Mouse (Mus musculus): ENCODE data around the gene Kbtbd4. TPM values are rescaled to one million over a fixed set of nuclear protein-coding genes. Genes with fewer than 3 reads are reported as not detected.

Kbtbd4 gene
- total RNA-seq, 1 experiment from 2014 or later, result 36.0 TPM

GRCm38 (mm10) chr2:90904856-90905224, 300 bp downstream of the Kbtbd4 start:
- peak; percentile 15 for DNase-seq

DNA sequence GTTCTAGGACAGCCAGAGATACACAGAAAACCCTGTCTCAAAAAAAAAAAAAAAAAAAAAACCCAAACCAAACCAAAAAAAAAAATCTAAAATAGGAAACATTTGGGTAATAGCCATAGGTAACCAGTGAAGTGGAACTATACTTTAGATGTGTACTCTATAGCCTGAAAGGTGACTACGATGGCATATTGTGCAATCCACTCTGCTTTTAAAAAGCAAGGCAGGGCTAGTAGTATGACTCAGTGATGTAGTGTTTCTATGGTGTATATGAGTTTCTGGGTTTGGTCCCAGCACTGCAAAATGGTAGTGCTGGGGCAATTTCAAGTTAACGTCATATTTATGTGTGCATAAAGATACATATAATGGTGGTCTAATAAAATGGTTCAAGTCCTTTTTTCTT, 2.2 kb downstream of the Kbtbd4 start:
- no peak for DNase-seq

DNA sequence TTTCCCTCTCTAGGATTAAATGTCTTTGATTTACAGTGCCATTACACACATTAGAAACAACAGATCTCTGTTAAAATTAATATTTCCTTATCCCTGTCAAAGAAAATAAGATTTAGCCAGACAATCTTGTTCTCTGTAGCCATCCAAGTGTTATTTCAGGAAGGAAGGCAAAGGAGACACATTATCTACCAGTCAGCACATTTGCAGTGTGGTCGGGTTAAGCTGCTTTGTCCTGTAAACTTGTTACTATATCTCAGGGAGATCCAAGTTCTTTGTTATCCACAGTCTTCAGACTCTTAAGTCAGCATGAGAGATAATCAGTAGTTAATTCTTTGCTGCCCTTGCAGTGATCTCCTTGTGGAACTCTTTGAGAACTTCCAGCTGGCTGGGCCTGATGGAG, 6.3 kb downstream of the Kbtbd4 start:
- no peak for DNase-seq

- DNase-seq, result no peak
These were observed 7.1 kb downstream of the Kbtbd4 start for GRCm38 (mm10) chr2:90911668-90912067.

DNA sequence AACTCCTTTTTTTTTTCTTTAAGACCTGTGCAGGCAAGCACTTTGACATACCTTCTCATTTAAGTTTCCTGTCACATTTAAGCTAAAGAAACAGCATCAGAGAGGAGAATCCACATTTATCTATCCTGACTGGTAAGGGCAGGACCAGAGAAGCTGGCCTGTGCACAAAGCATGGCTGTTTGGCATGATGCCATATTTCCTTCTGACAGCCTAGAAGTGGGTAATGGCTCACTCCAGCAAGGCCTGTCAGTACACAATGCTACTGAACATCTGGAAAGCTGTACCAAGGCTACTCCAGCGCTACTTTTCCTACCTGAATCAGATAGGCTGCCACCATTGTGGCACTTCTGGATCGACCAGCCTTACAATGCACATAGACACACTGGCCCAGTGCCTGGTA, 9.1 kb downstream of the Kbtbd4 start:
- DNase-seq, result no peak

DNA sequence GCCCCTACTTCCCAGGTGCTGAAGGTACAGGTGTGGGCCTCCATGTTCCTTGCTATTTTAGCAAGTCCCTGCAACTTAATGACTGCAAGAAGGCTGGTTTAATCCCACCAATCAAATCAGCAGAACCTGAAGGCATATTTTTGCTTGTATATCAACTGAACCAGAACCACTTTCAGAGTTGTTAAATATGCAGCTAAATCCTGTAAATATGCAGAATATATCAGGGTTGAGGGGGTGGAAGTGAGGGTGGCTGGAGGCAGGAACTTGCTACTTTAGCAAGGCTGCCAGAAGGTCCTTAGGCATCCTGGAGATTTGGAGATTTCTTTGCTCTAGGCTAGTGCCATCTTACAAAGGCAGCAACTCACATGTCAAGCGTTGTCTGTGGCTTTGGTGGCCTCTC, 11.0 kb downstream of the Kbtbd4 start:
- no peak for DNase-seq

- no peak for DNase-seq
These were observed 12.2 kb downstream of the Kbtbd4 start for GRCm38 (mm10) chr2:90916560-90917232.

DNA sequence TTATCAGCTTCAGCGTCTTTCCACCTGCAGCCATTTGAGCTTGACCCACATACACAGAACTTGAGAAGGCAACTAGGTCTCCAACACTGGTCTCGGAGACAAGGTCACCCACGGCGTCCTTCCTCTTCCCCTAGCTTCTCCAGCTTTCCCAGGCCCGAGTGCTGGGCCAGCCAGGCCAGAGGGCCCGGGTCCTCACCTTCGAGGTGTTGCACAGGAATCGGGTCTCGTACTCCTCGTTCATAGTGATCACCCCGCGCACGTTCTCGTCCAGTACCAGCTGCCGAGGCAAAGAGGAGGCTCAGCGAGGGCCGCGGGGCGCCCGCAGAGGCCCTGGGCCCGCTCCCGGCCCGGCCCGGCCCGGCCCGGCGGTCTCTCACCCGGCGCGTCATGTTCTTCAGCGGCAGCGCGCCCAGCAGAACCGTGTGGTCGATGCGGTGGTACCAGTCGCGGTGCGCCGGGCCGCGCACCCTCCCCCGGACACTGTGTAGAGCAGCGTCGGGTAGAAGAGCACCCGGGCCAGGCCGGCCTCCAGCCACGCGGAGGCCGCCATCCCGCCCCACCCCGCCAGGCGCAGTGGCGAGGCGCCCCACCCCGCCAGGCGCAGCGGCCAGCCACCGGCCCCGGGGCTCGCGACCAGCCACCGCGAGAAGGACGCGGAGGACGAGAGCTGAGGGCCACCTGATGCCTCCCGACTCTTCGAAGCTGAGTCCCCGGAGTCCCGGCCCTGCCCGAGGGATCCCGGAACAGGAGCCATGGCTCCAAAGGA, 12.9 kb downstream of the Kbtbd4 start:
- peak; percentile 72 for DNase-seq

DNA sequence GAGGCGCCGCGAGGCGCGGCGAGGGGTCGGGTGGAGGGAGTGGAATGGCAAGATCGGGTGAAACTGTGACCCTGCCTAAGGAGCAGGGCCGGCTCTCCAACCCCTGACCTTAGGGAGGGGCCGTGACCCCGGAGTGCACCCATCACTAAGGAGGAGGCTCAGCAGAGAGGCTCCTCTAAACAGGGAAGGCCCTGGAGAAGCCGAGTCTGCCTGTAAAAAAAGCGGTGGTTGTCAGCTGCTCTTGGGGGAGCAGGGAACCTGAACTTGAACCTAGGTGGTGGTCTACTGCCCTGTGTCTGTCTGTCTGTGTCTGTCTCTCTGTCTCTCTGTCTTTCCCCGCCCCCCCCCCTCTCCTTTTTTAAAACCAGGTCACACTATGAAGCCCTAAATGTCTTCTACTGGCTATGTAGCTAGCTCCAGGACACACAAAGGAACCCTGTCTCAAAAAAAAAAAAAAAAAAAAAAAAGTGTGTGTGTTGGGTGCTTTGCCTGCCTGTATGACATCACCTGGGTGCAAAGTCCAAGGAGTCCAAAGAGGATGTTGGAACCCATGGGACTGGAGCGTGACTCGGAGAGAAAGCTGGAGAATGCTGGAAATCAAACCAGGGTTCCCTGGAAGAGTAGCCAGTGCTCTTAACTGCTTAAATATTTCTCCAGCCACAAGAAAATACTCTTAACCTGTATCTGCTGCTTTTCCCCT, 13.6 kb downstream of the Kbtbd4 start:
- DNase-seq, result no peak

DNA sequence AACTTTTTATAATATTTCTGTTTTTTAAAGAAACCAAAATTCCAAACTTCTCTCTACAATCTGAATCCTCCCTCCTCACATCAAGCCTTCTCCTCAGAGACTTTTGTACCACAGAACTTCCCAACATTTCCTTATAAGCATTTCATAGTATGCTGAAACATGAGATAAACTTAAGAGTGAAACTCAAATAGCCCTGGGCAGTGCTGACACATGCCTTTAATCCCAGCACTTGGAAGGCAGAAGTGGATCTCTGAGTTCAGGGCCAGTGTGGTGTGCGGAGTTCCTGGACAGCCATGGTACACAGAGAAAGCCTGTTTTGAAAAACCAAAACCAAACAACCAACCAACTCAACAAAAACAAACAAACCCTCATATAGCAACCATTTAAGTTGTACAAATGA, 16.6 kb downstream of the Kbtbd4 start:
- no peak for DNase-seq

GRCm38 (mm10) chr2:90922636-90923035, 18.1 kb downstream of the Kbtbd4 start:
- DNase-seq, result no peak

DNA sequence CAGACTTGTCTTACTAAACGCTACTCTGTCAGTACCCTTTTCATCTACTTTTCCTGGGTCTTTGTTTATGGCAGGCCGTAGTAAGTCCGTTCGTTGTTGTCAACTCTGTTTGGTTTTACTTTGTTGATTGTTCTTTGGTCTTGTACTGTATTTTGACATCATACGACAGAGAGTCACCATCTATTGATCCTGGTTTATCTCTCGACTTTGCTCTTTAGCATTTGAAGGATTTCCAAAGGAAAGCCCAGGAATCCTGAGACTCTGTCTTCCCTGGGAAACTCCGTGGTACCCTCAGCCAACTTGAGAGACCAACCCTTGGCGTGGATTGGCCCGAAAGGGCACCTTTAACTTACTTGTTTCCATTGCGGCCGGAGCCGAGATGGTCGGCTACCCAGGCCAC, 24.0 kb downstream of the Kbtbd4 start:
- no peak for DNase-seq

DNA sequence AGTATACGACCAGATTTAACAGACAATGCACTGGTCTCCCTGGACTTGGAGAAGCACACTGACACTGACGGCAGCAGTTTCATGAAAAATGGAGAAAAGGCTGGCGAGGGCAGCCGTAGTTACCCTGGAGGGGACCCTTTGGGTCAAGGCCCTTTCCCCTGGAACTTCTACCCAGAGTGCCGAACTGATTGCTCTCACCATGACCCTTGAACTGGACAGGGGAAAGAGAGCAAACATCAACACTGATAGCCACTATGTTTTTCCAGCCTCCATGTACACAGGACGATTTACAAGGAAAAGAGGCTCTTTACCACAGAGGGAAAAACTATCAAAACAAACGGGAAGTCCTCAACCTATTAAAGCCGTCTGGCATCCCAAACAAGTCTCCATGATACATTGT, 27.3 kb downstream of the Kbtbd4 start:
- DNase-seq, result no peak

DNA sequence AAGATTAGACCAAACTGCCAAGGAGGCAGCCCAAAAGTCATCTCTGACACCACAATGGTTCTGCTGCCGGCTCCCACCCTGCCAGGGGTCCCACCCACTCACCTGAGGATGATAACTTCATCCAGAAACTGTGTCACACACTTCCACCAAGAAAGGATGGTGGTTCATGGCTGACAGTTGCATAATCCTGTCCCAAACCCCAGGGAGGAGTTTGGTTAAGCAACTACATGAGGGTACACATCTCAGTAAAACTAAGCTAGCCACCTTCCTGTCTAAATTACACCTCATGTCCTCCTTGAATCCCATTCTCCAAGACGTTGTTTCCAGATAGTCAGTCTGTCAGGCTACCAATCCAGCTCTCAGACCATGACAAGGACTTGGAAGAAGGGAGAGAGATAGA, 27.7 kb downstream of the Kbtbd4 start:
- DNase-seq, result no peak

DNA sequence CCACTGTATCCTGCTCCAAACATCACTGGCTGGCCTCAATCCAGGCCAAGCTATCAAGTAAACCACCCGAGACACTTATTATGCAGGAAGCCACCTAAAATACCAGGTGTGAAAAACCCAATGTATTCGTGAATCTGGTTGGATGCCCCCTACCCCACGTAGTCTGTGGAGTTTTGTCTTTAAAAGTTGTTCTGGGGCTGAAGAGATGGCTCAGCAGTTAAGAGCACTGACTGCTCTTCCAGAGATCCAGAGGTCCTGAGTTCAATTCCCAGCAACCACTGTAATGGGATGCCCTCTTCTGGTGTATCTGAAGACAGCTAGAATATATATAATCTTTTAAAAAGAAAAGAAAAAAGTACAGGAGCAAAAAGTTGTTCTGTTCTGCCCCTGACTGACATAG, 33.8 kb downstream of the Kbtbd4 start:
- no peak for DNase-seq

DNA sequence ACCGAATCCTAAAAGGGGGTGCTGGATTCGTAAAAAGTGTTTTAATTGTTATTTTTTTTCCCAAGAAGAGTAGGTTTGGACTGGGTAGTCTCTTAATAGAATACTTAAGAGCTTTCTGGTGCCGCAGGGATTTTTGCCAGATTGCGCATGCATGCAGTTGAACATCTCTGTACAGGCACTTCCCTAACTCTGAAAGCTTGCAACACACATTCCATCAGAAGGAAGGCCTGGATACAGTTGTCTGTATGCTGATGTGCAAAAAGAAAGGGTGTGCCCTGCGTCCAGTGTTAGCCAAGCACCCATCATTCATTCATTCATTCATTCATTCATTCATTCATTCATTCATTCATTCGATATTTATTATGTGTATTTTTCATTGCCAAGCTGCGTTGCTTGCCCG, 35.2 kb downstream of the Kbtbd4 start:
- no peak for DNase-seq

DNA sequence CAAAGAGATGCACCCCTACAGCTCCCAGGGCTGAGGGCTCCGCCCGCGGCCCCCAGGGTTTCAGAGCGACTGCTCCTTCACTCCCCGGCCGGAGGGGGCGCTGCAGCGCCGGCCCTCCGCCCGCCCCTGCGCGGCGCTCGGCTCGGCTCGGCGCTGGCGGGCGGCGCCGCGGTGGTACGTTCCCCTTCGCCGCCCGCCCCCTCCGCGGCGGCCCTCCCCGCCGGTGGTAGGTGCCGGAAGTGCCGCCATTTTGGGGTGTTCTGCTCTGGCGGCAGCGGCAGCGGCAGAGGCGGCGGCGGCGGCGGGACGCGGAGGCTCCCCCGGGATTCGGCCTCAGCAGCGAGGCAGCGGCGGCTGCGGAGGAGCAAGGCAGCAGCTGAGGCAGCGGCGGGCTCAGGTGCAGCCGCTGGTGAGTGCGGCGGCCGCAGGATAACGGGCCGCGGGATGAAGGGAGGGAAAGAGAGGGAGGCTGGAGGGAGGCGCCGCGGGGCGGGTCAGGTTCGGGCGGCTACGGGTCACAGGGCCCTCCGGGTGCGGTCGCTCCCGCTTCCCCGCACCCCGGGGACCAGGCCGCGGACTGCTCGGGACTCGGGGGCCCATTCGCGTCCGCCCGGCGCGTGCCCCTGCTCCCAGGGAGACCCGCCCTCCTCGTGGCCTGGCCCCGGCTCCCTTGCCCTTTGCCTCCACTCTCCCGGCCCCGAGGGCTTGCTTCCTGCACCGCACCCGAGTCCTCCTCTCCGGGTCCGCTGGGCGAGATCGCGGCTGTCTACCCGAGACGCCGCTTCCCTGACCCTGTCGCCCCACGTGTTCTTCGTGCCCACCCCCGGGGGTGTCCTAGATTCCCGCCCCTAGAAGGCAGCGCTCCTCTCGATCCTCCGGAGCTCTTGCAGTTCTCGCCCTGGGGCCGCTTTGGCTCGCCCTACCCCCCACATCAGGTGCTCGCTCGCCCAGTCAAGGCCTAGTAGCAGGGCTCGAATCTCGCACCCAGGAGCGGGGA, 36.0 kb downstream of the Kbtbd4 start, which contains the start of gene Celf1:
Gene Celf1, plus strand, starts transcription at position 150 of the 997 bp plus-strand sequence.
- peak; percentile 87 for DNase-seq

DNA sequence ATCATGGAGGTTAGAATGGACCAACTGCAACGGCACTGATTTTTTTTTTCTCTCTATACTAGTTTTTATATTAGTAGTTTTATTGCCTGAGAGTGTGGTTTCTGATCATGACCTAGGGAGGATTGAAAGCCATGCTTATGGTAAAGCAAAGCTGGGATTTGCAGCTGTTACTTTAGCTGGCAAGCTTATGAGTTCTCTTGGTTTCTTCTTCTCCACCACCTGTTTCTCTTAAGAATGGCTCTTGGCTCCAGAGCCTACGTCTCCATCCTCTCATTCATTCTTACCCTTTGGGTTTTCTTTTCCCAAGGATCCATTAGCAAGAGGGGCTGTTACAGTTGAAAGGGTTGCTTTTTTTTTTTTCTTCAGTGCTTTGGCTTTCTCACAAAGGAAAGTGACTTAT, 37.2 kb downstream of the Kbtbd4 start:
- no peak for DNase-seq

DNA sequence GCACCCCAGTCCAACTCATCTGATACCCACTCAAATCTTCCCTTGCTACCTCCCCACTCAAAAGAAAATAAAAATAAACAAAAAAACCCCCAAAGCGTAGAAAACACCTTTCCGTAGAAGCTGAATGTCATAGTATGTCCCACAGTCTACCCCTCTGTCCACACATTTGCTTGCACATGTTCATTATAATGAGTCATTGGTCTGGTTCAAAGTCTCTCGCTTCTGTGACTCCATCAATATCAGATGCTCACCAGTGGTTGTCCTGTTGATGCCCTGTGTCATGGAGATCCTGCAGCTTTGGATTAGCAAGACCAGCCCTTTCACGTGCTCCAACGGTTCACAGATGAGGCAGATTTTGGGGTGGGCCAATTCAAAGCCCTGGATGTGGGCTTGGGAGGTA, 45.6 kb downstream of the Kbtbd4 start:
- no peak for DNase-seq

GRCm38 (mm10) chr2:90950582-90951194, 46.1 kb downstream of the Kbtbd4 start:
- DNase-seq, result peak; percentile 5

- DNase-seq, result no peak
These were observed 48.9 kb downstream of the Kbtbd4 start for GRCm38 (mm10) chr2:90953461-90953860.

- DNase-seq, result no peak
These were observed 51.5 kb downstream of the Kbtbd4 start for GRCm38 (mm10) chr2:90956053-90956452.

All from adrenal gland, postnatal 25 days (tissue).